Mouse (Mus musculus) right cerebral cortex, postnatal 36 days (tissue): ENCODE data around the gene Snx19.

Experiments used
- DNase-seq, 2 experiments: peaks; one replicate each; pipeline ENCODE4 v3.0.0; 2022; ENCODE audit warnings: low spot score in 2 of 2, mixed read lengths in 1 of 2

The Snx19 gene

DNA sequence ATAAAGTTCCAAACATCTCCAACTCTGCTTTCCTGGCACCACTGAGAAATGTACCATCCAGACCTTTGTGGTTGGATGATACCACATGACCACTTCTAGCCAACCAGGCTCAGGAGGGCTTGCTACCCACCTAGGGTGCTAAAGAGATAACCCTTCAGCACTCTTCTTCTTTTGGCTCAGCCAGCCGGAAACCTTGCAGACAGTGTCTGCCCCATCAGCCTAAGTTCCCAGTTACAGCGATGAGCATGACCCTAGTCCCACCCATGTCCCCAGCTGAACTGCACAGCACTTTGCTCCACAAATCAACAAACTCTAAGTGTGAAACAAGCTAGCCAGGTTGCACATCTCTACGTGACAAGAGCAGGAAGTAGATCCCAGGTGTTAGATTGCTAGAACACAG, 57.3 kb downstream of the Snx19 start:
- DNase-seq, result no peak

DNA sequence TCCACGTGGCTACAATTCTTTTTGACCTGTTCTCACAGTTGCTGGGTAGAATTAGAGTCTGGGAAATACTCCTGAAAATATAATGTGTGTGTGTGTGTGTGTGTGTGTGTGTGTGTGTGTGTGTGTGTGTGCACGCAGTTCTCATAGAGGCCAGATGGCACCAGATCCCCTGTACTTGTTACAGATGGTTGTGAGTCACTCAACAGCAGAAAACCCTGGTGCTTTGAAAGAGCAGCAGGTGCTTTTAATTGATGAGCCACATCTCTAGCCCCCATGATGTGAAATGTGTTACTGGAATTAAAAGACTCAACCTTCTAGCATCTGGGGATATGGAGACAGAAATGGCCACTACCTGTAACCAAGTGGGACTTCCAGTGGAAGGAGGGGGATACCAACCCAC, 58.3 kb downstream of the Snx19 start:
- no peak for DNase-seq

DNA sequence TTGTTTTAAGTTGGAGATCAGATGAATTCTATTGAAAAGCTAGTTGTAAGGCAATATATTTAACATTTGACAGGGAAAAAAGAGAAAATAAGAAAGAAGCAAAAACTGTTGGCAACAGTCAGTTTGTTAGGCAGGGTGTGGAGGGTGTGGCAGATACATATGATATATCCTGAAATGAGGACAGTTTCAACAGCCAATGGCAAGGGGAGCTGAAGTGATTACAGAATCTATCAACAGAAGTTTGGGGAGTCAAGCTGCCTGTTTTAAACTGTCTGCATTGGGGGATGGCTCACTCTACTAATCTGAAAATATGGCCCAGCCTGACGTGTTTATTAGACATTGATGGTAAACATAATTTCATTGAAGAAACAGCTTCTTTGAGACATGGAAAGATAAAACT, 61.5 kb downstream of the Snx19 start:
- no peak for DNase-seq

DNA sequence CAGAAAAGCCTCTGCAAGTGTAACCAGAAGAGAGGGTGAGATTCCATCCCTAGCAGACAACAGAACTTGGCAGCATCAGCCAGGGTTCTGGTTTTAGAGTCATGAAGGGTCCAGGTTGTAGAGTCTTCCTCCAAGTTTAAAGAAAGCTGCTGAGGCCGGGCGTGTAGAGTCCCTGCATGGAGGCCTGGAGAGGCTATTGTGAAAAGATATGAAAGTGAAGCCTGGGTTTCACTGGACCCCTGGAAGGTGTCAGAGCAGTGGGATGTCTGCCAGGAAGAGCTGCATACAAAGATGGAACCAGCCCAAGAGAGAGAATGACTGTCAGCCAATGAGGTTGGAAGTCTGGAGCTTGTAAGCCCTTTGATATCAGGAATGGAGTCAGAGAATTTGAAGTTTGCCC, 67.5 kb downstream of the Snx19 start:
- no peak for DNase-seq

DNA sequence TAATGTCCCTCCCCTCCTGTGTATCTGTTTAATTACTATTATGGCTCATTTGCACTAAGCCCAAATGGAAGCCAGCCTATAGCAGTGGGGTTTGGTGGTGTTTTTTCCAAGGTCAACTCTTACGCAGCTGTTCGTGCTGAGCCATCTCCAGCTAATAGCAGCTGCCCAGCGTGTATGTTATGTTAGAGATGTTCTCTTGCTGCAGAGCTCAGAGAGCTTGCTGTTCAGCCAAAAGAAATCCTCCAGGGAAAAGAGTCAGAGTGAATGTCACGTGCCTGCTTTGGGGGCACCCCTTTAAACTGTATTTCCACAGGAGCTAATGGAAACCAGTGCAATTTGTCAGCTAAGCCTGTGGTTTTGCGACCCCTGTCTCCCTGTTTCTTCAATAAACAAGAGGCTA, 82.1 kb downstream of the Snx19 start:
- DNase-seq, result no peak

DNA sequence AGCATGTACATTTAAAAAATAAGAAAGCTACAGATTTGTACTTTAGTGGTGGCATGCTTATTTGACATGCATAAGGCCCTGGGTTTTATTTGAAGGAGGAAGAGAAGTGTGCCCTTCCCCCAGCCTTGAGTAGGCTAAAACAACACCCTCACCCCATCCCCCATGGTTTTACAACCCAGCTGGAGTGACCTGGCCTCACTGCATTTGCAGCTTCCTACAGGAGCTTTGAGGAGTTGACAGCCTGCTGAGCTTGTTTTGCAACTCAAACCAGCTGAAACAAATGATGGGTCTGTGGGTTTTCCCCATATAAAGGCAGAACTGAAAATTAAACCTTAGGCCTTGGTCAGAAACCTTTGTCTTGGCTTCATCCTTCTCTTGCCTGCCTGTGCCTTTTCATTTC, 89.0 kb downstream of the Snx19 start:
- DNase-seq, result no peak
